Mouse (Mus musculus) intestine, embryonic 15.5 days (tissue): Measurements from ENCODE around the gene Hmgcs1. TPM values are rescaled to one million over a fixed set of nuclear protein-coding genes. Genes with fewer than 3 reads are reported as not detected.

ENCODE experiments used
- ATAC-seq: fragments of 200-750 bp; cut with Nextera tagmentation; 2 replicates; pipeline ENCODE4 v1.8.0; 2017; ENCODE audit warnings: moderate TSS enrichment, moderate library complexity
- H3K27ac ChIP-seq: fragments of 300-500 bp; sonication (generic); 2 replicates; pipeline ENCODE4 v1.5.1; 2015; ENCODE audit warnings: mild to moderate bottlenecking, inconsistent platforms
- H3K27me3 ChIP-seq: fragments of 300-500 bp; sonication (generic); replicated peaks from 2 replicates; pipeline ENCODE4 v1.6.1; 2015; ENCODE audit warnings: inconsistent platforms
- H3K36me3 ChIP-seq: fragments of 300-500 bp; sonication (generic); 2 replicates; pipeline ENCODE4 v1.6.1; 2015; ENCODE audit warnings: inconsistent platforms
- H3K4me1 ChIP-seq: fragments of 300-500 bp; sonication (generic); replicated peaks from 2 replicates; pipeline ENCODE4 v1.6.1; 2015; ENCODE audit warnings: inconsistent platforms
- H3K4me2 ChIP-seq: fragments of 300-500 bp; sonication (generic); replicated peaks from 2 replicates; pipeline ENCODE4 v1.6.1; 2015; ENCODE audit warnings: mild to moderate bottlenecking, inconsistent platforms
- H3K4me3 ChIP-seq: fragments of 300-500 bp; sonication (generic); replicated peaks from 2 replicates; pipeline ENCODE4 v1.5.1; 2015; ENCODE audit warnings: inconsistent platforms
- H3K9ac ChIP-seq: fragments of 300-500 bp; sonication (generic); 2 replicates; pipeline ENCODE4 v1.6.1; 2015; ENCODE audit warnings: inconsistent platforms
- H3K9me3 ChIP-seq: fragments of 300-500 bp; sonication (generic); 2 replicates; pipeline ENCODE4 v1.6.1; 2016; ENCODE audit warnings: inconsistent platforms
- WGBS: fragments of 180-500 bp; shearing (Covaris S2); methylation state at CpG from one replicate; pipeline ENCODE4 v1.1.7; 2015; 5-methylcytosine and 5-hydroxymethylcytosine counted together
- polyA plus RNA-seq: library from polyadenylated mRNA; unstranded; fragments of >200 nt; fragmentation: Nextera tagmentation; extraction: Ambion mirVana; gene quantifications from 2 replicates; pipeline ENCODE4 v1.2.1, GENCODE M21; 2015

Hmgcs1 gene
- polyA plus RNA-seq, 1 experiment from 2014 or later, result 254 TPM

GRCm38 (mm10) chr13:119729406-119729805 is 39.2 kb downstream of the Hmgcs1 start:
- ATAC-seq, result no peak

GRCm38 (mm10) chr13:119731448-119731847 is 41.3 kb downstream of the Hmgcs1 start:
- no peak overlapping the region for H3K9ac ChIP-seq
- WGBS, result 59% methylated on average over 6 of the region's 6 CpGs
- no peaks in the 10 kb centered on the region for H3K4me1 ChIP-seq
- H3K27me3 ChIP-seq, result no peaks in the 10 kb centered on the region
- no peak overlapping the region for H3K4me2 ChIP-seq
- H3K27ac ChIP-seq, result no peak overlapping the region
- H3K4me3 ChIP-seq, result no peak overlapping the region
- no peaks in the 10 kb centered on the region for H3K9me3 ChIP-seq
- no peaks in the 10 kb centered on the region for H3K36me3 ChIP-seq
- no peak for ATAC-seq

More at GRCm38 (mm10) chr13:119729406-119729805, 39.2 kb downstream of the Hmgcs1 start:
- Histone ChIP-seq H3K4me3 (no peak overlapping the region), H3K9ac (no peak overlapping the region), H3K4me1 (no peaks in the 10 kb centered on the region), H3K27ac (no peak overlapping the region), H3K27me3 (no peaks in the 10 kb centered on the region), H3K9me3 (no peaks in the 10 kb centered on the region), H3K4me2 (no peak overlapping the region), H3K36me3 (no peaks in the 10 kb centered on the region)
- WGBS, result 86% methylated on average over 7 of the region's 7 CpGs

GRCm38 (mm10) chr13:119741390-119742237 is 51.4 kb downstream of the Hmgcs1 start:
- H3K4me2 ChIP-seq, result peak overlapping the region; percentile 56
- H3K36me3 ChIP-seq, result no peaks in the 10 kb centered on the region
- H3K4me1 ChIP-seq, result no peaks in the 10 kb centered on the region
- no peak for ATAC-seq
- no peak overlapping the region for H3K27ac ChIP-seq
- no peaks in the 10 kb centered on the region for H3K9me3 ChIP-seq
- WGBS, result 13% methylated on average over 19 of the region's 19 CpGs
- H3K27me3 ChIP-seq, result no peaks in the 10 kb centered on the region
- H3K9ac ChIP-seq, result no peak overlapping the region
- peak overlapping the region; percentile 14; the same call in 1 of the 2 replicates for H3K4me3 ChIP-seq

GRCm38 (mm10) chr13:119742711-119743415 is 52.7 kb downstream of the Hmgcs1 start:
- H3K9me3 ChIP-seq, result no peaks in the 10 kb centered on the region
- ATAC-seq, result no peak
- no peak overlapping the region for H3K4me2 ChIP-seq
- no peak overlapping the region for H3K9ac ChIP-seq
- H3K27me3 ChIP-seq, result no peaks in the 10 kb centered on the region
- no peaks in the 10 kb centered on the region for H3K4me1 ChIP-seq
- H3K27ac ChIP-seq, result no peak overlapping the region
- 80% methylated on average over 6 of the region's 6 CpGs for WGBS
- no peak overlapping the region for H3K4me3 ChIP-seq
- no peaks in the 10 kb centered on the region for H3K36me3 ChIP-seq

- Histone ChIP-seq H3K36me3 (no peaks in the 10 kb centered on the region), H3K27ac (no peak overlapping the region), H3K9ac (no peak overlapping the region), H3K27me3 (no peaks in the 10 kb centered on the region), H3K4me2 (no peak overlapping the region), H3K9me3 (no peaks in the 10 kb centered on the region), H3K4me3 (no peak overlapping the region), H3K4me1 (no peaks in the 10 kb centered on the region)
- ATAC-seq, result no peak
- WGBS, result 75% methylated on average over 3 of the region's 3 CpGs
Measured at GRCm38 (mm10) chr13:119743470-119743869, 53.3 kb downstream of the Hmgcs1 start.

- no peaks in the 10 kb centered on the region for H3K27me3 ChIP-seq
- H3K9me3 ChIP-seq, result no peaks in the 10 kb centered on the region
- no peak overlapping the region for H3K4me2 ChIP-seq
- H3K4me3 ChIP-seq, result no peak overlapping the region
- H3K4me1 ChIP-seq, result no peaks in the 10 kb centered on the region
- H3K9ac ChIP-seq, result no peak overlapping the region
- 84% methylated on average over 4 of the region's 4 CpGs for WGBS
- no peaks in the 10 kb centered on the region for H3K36me3 ChIP-seq
- H3K27ac ChIP-seq, result no peak overlapping the region
- no peak for ATAC-seq
Measured at GRCm38 (mm10) chr13:119746930-119747329, 56.8 kb downstream of the Hmgcs1 start.

- Histone ChIP-seq H3K9ac (no peak overlapping the region), H3K27ac (no peak overlapping the region), H3K4me2 (no peak overlapping the region), H3K4me3 (no peak overlapping the region), H3K9me3 (no peaks in the 10 kb centered on the region), H3K4me1 (peaks cover 12% of the 10 kb centered on the region), H3K27me3 (no peaks in the 10 kb centered on the region), H3K36me3 (no peaks in the 10 kb centered on the region)
- 64% methylated on average over 9 of the region's 9 CpGs for WGBS
- no peak for ATAC-seq
Measured at GRCm38 (mm10) chr13:119753859-119754634, 63.9 kb downstream of the Hmgcs1 start.

- H3K4me3 ChIP-seq, result 0 out of 2 replicates have a peak overlapping the region, but pooled peaks have one; percentile 50
- H3K4me1 ChIP-seq, result peaks cover 12% of the 10 kb centered on the region
- ATAC-seq, result no peak
- H3K27ac ChIP-seq, result no peak overlapping the region
- no peaks in the 10 kb centered on the region for H3K9me3 ChIP-seq
- H3K27me3 ChIP-seq, result no peaks in the 10 kb centered on the region
- 29% methylated on average over 3 of the region's 3 CpGs for WGBS
- H3K36me3 ChIP-seq, result no peaks in the 10 kb centered on the region
- no peak overlapping the region for H3K9ac ChIP-seq
- peak overlapping the region; percentile 96 for H3K4me2 ChIP-seq
Measured at GRCm38 (mm10) chr13:119754635-119755020, 64.4 kb downstream of the Hmgcs1 start.

- Histone ChIP-seq H3K4me3 (peak overlapping the region; percentile 50), H3K9me3 (no peaks in the 10 kb centered on the region), H3K27me3 (no peaks in the 10 kb centered on the region), H3K4me2 (peak overlapping the region; percentile 96), H3K27ac (no peak overlapping the region), H3K4me1 (peaks cover 12% of the 10 kb centered on the region), H3K36me3 (no peaks in the 10 kb centered on the region), H3K9ac (peak overlapping the region; percentile 49)
- ATAC-seq, result peak; percentile 64
- WGBS, result 3% methylated on average over 16 of the region's 16 CpGs
Measured at GRCm38 (mm10) chr13:119755141-119755547, 65.0 kb downstream of the Hmgcs1 start.

- Histone ChIP-seq H3K4me1 (peaks cover 12% of the 10 kb centered on the region), H3K27me3 (no peaks in the 10 kb centered on the region), H3K9me3 (no peaks in the 10 kb centered on the region), H3K27ac (peak within 1 kb of the TSS; percentile 2; the same call in 1 of the 2 replicates), H3K9ac (peak within 1 kb of the TSS; percentile 49), H3K4me3 (peak within 1 kb of the TSS; percentile 50), H3K4me2 (peak within 1 kb of the TSS; percentile 96), H3K36me3 (no peaks in the 10 kb centered on the region)
- ATAC-seq, result peak; percentile 95
- under 1% methylated on average over 43 of the region's 43 CpGs for WGBS
Measured at GRCm38 (mm10) chr13:119755681-119756471, 65.7 kb downstream of the Hmgcs1 start, which contains the start of gene Nim1k. TSS of gene Nim1k (minus strand) at chr13:119755882.

GRCm38 (mm10) chr13:119756831-119757230 is 66.7 kb downstream of the Hmgcs1 start:
- Histone ChIP-seq H3K27me3 (no peaks in the 10 kb centered on the region), H3K9ac (no peak overlapping the region), H3K4me1 (peaks cover 12% of the 10 kb centered on the region), H3K4me3 (no peak overlapping the region), H3K4me2 (no peak overlapping the region; the same call in 1 of the 2 replicates), H3K36me3 (no peaks in the 10 kb centered on the region), H3K9me3 (no peaks in the 10 kb centered on the region), H3K27ac (no peak overlapping the region)
- ATAC-seq, result no peak
- WGBS, result 30% methylated on average over 5 of the region's 5 CpGs
